Mouse (Mus musculus): ENCODE measurements around the gene Ide.
A peak's percentile ranks its signal among the peaks of the same experiment; 100 is the strongest.

Ide gene

GRCm38 (mm10) chr19:37337752-37338151, at the start of gene Ide:
Ide (minus strand) TSS chr19:37337852.
- no peak for DNase-seq (ENCODE audit: low spot score)

DNA sequence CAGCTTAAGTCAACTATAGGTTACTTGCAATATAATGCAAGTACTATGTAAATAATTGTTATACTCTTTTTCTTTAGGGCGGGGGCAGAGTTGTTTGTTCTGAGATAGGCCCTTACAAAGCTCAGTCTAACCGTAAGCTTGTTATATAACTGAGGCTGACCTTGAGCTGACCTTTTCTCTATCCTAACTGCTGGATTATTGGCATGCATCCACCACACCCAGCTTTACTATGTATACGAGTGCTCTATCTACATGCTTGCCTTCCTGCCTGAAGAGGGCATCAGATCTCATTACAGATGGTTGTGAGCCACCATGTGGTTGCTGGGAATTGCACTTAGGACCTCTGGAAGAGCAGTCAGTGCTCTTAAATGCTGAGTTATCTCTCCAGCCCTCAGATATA, 48.5 kb upstream of the Ide start:
- DNase-seq (ENCODE audit: low spot score) = no peak

DNA sequence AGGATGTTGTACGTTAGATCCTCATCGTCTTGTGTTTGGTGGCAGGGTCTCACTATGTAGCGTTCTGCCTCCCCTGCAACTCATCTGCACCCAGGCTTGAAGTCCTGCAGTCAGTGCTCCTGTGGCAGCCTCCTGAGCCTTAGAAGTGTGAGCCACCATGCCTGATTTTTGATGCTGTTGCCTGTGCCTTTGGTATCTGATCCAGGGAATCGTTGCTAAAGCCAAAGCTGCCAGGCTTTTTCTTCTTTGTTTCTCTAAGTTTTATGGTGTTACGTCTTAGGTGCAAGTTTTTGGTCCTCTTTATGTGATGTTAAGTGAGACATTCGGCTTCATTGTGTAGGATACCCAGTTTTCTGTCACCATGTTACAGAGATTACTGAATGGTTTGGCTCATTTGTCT, 41.2 kb upstream of the Ide start:
- DNase-seq (ENCODE audit: low spot score) = no peak

DNA sequence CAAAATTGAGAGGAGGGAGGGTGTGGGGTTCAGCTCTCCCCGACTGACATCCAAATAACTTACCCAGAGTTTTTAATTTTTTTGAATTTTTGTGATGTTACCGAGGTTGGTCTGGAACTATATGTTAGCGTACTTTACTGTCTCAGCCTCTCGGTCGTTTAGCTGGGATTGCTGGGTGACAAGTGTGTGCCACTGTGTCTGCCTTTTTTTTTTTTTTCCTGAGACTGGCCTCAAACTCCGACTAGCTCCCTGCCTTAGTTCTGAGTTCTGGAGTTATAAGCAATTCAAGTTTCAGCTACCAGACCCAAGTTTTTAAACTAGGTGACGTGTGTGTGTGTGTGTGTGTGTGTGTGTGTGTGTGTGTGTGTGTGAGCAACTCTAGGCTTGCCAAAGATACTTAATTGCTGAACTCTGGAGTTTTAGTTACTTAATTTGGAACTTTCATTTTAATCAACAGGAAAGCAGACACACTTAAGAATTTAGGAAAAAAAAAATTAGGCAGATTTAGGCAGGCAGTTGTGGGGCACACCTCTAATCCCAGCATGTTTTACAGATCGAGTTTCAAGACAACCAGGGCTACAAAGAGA, 39.8 kb upstream of the Ide start:
- no peak for DNase-seq (ENCODE audit: low spot score)

DNA sequence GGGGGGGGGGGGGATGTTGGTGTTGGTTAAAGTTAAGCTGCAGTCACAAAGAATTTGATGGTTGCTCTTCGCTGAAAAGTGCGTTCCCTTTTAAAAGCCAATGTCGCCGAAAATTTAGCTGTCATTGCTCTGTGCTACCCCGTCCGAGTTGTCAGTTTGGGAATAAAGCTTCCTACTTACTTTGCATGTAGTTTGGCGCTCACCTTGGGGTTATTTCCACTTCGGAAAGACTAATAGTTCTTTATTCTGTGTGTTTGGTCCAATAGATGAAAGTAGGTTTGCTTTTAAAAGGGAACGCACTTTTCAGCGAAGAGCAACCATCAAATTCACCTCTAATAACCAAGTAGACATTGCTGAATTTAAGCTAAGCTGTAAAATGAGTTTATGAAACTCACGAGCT, 39.2 kb upstream of the Ide start:
- DNase-seq (ENCODE audit: low spot score) = no peak

DNA sequence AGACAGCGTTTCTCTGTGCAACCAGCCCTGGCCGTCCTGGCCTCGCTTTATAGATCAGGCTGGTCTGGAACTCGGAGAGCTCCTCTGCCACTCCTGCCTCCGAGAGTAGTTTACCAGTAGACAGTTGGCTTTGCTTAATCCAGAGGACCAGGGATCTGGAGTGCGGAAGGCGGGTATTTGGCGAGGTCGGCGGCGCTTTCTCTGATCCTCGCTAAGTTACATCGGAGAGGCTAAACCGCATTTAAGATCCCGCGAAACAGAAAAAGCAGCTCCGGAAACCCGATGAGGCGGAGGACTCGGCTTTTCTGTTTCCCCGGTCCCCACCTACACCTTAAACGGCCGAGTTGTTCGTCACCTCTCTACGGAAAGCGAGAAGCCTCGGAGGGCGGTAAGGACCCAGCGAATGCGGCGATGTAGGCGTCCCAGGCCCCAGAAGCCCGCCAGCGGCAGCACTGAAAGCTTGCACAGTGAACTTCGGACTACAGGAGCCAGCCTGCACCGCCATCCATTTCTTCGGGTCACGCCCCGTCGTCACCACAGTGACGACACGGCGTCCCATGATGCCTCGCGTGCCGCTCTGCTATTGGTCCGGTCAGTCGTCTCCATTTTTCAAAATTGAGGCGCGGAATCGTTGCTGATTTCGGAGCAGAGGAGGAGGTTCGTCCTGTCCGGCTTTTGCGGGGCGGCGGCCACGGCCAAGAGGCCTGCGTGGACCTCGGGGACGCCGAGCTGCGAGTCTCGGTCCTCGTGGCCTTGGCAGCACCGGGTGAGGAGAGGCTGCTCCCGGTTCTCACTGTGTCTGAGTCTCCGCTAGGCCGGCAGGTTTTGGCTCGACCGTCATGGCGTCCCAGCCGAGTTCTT, 38.3 kb upstream of the Ide start, which contains the start of gene Kif11:
TSS of gene Kif11 (plus strand) at position 649 of the 861 bp plus-strand sequence.
- peak; percentile 94 for DNase-seq (ENCODE audit: low spot score)

DNA sequence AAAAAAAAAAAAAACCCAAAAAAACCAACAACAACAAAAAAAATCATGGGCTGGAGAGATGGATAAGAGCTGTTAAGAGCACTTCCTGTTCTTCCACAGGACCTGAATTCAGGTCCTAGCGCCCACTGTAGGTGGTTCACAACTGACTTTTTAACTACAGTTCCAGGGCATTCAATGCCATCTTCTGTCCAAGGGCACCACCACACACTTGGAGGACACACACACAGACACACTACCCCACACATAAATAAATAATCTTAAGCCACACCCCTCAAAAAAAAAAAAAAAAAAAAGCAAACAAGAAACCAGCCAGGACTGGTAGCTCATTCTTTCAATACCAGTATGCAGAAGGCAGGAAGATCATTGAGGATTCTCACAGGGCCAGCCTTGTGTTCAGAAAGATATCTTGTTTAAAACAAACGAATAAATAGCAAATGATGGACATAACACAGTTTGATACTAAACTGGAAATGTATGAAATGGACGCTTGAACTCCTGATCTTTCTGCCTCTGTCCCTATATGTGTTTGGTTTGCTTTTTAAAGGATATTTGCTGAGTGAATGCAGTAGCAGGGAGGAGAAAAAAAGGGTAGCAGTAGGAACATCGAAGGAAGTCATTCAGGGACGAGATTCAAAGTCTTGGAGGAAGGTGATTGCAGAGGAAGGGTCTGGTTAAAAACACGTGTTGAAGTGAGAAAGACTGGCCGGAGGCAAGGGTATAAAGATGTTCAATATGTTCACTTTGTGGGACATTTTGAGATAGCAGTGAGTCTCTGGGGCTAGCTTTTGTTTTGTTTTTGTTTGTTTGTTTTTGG, 37.5 kb upstream of the Ide start:
- DNase-seq (ENCODE audit: low spot score) = no peak

GRCm38 (mm10) chr19:37370356-37370755, 32.7 kb upstream of the Ide start:
- DNase-seq (ENCODE audit: low spot score) = no peak

DNA sequence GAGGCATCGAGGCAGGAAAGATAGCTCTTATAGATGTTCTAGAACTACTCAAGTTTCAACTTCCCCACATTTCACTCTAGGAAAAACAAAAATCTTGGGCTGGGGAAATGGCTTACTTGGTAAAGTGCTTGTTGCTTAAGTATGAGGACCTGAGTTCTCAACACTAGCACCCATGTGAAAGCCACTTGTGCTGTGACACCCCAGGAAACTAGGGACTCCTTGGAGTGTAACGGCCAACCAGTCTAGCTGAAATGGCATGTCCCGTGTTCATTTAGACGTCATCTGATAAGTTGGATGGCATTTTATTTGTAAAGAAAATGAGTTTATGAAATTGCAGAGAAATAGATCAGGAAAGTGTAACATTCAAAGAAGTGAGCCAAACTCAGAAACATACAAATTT, 32.3 kb upstream of the Ide start:
- no peak for DNase-seq (ENCODE audit: low spot score)

- no peak for DNase-seq (ENCODE audit: low spot score)
Observed at GRCm38 (mm10) chr19:37368990-37369389, 31.3 kb upstream of the Ide start.

GRCm38 (mm10) chr19:37363128-37363939, 25.7 kb upstream of the Ide start:
- DNase-seq (ENCODE audit: low spot score) = peak; percentile 29

- no peak for DNase-seq (ENCODE audit: low spot score)
Observed at GRCm38 (mm10) chr19:37362545-37362944, 24.9 kb upstream of the Ide start.

GRCm38 (mm10) chr19:37360044-37360443, 22.4 kb upstream of the Ide start:
- no peak for DNase-seq (ENCODE audit: low spot score)

DNA sequence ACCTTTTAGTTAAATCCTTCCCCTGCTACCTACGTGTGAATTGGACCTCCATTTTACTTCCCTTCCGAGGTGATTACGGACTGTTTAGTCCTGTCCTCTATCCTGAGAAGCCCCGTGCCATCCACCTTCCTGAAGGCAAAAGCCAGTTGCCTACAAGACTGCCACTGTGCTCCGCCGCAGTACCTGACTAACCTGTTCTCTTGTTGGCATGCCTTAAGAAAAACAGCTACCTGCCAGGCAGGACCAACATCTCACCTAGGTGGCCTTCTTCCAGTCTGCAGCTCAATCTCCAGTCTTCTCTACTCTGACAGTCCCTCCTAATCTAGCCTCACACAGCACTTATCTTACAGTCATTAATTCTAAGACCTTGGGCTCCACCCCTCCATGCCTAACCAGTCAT, 15.7 kb upstream of the Ide start:
- DNase-seq (ENCODE audit: low spot score) = no peak

DNA sequence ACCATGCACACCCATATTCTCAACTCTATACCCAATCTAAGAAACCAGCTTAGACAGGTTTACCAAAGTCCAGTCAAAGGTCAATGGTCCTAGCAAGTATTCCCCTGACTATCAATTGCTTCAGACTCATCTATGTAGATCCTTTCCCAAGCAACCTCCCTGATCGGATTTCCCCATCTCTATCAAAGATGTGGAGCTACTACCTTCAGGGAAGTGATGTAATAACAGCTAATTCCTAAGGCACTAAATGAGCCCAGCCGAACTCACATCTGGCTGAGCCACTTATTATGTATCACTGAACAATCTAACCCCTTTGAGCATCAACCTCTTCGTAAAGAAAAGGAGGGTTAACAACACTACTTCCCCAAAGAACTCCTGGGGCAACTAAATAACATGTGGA, 15.1 kb upstream of the Ide start:
- no peak for DNase-seq (ENCODE audit: low spot score)

DNA sequence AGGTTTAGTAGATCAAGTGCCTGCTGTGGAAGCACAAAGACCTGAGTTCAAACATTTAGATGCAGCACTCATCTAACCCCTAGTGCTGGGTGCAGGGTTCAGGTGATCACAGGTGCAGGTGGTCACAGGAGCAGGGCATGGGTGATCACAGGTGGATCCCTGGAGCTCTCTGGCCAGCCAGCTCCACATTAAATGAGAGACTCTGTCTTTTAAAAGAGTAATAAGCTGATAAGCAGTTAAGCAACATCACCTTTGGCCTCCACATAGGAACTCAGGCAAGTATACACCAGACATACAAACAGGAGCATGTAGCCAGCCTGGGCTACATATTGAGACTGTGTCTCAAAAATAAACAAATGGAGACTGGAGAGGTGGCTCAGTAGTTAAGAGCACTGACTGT, 11.3 kb upstream of the Ide start:
- DNase-seq (ENCODE audit: low spot score) = no peak

GRCm38 (mm10) chr19:37348331-37348730, 10.7 kb upstream of the Ide start:
- DNase-seq (ENCODE audit: low spot score) = no peak

DNA sequence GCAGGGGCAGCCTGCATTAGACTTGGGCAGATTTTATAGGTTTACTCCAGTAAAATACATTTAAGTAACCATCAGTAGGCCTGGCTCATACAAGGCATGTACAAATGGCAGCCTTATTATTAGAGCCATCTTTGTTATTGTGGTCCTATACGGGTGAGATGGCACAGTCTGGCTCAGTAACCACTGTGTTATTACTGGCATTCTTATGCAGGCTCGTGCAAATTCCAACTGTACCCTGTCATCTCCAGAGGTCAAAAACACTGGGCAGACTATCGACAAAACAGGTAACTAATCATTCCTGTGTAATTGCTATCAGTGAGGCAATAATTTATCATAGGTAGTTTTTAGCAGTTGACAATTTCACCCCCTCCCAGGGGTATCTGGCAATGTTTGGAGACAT, 8.6 kb upstream of the Ide start:
- no peak for DNase-seq (ENCODE audit: low spot score)

- DNase-seq (ENCODE audit: low spot score) = no peak
Observed at GRCm38 (mm10) chr19:37343899-37344298, 6.2 kb upstream of the Ide start.

DNA sequence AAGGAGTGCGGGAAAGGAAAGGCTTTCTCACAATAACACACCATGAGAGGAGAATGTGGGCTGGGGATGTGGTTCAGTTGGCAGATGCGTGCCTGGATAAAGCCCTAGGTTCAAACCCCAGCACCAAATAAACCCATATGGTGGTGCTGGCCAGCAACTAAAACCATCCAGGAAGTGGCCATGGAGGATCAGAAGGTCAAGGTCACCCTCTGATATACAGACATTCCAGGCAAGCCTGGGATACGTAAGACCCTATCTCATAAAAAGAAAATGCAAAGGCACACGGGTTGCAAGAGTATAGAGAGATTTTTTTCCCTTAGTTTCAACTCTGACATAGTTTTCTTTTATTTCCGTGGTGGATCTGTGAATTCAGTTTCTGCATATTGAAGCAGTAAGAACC, 3.3 kb upstream of the Ide start:
- DNase-seq (ENCODE audit: low spot score) = no peak

DNA sequence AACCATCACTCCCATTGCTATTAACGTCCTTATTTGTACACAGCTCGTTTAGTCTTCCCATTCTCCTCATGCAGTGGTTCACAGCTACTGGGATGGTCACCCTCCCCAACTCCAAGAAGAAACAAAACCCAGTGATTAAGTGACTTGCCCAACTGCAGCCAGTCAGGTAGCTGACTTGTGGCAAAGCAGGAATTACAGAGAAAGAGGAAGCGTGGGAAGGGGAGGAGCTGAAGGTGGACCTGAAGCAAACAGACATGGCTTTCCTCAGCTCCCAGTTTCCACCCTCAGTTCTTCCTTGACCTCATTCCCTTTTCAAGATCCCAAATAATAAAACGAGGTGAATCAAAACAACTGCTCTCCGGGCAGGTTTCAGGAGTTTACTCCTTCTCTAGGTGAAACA, 2.8 kb upstream of the Ide start:
- no peak for DNase-seq (ENCODE audit: low spot score)

- no peak for DNase-seq (ENCODE audit: low spot score)
Observed at GRCm38 (mm10) chr19:37335392-37335791, 2.3 kb downstream of the Ide start.
